Mouse (Mus musculus): Measurements from ENCODE around the gene Paxbp1. TPM values are rescaled to one million over a fixed set of nuclear protein-coding genes. Genes with fewer than 3 reads are reported as not detected.
A peak's percentile ranks its signal among the peaks of the same experiment; 100 is the strongest.

Paxbp1 gene
- total and polyA plus RNA-seq, 2 experiments from 2014 or later = 27.1 to 54.0 TPM

DNA sequence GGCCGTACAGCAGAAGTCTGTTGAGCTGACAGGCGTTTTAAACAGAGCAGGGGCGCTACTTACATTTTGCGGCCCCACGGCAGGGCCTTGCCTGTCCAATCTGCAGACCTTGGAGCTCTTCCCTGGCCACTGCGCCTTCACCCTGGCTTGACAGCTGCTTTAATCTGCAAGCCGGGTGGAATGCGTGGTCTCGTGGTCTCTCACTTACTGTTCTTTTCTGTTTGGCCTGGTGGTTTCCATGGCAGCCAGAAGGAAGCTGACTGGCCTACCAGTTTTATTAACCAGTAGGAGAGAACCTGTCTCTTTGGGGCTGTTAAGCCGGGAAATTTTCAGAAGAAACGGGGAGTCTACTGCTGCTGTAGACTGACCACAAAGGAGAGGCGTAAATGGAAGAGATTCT, 24.6 kb upstream of the Paxbp1 start:
- Histone ChIP-seq H3K27ac (ENCODE audit: low read depth, low read length) (peak overlapping the region; percentile 4; the same call in 1 of the 2 replicates), H3K9me3 (ENCODE audit: low read length) (no peaks in the 10 kb centered on the region), H3K27me3 (ENCODE audit: insufficient read depth, low read length) (no peaks in the 10 kb centered on the region), H3K4me2 (ENCODE audit: low read depth, low read length, poor library complexity, severe bottlenecking) (peak overlapping the region; percentile 34), H3K4me3 (ENCODE audit: low read depth, low read length) (no peak overlapping the region), H3K36me3 (ENCODE audit: insufficient read depth, low read length) (no peaks in the 10 kb centered on the region), H3K4me1 (ENCODE audit: insufficient read depth, low read length) (no peaks in the 10 kb centered on the region), H3K9ac (replicated peaks; ENCODE audit: low read length, poor library complexity, severe bottlenecking) (no peak overlapping the region)
- WGBS = 12% methylated on average over 12 of the region's 12 CpGs
- peak; percentile 35; the same call in 1 of the 2 replicates for ATAC-seq (ENCODE audit: low FRiP score)
- DNase-seq (ENCODE audit: low spot score) = peak; percentile 74
- TF ChIP-seq CTCF (IDR thresholded peaks at IDR 0.05) = no peak

DNA sequence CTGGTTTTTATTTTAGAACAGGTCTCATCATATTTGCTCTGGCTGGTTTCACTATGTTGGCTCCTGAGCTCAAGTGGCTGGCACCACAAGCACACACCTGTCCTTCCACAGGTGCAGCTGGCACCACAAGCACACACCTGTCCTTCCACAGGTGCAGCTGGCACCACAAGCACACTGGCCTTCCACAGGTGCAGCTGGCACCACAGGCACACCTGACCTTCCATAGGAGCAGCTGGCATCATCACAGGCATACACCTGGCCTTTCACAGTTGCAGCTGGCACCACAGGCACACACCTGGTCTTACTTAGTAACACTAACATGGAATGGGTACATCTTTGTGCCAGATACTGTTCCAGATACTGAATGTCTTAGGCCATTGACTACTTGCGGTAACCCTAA, 22.8 kb upstream of the Paxbp1 start:
- DNase-seq (ENCODE audit: low spot score) (no peak), ATAC-seq (ENCODE audit: low FRiP score) (no peak)
- H3K4me1 ChIP-seq (ENCODE audit: insufficient read depth, low read length) = no peaks in the 10 kb centered on the region
- no peak for TF ChIP-seq CTCF (IDR thresholded peaks at IDR 0.05)
- no peaks in the 10 kb centered on the region for H3K36me3 ChIP-seq (ENCODE audit: insufficient read depth, low read length)
- H3K4me2 ChIP-seq (ENCODE audit: low read depth, low read length, poor library complexity, severe bottlenecking) = no peak overlapping the region
- no peaks in the 10 kb centered on the region for H3K27me3 ChIP-seq (ENCODE audit: insufficient read depth, low read length)
- no peak overlapping the region for H3K4me3 ChIP-seq (ENCODE audit: low read depth, low read length)
- no peak overlapping the region for H3K9ac ChIP-seq (replicated peaks; ENCODE audit: low read length, poor library complexity, severe bottlenecking)
- 97% methylated on average over 1 of the region's 1 CpGs for WGBS
- H3K9me3 ChIP-seq (ENCODE audit: low read length) = no peaks in the 10 kb centered on the region
- H3K27ac ChIP-seq (ENCODE audit: low read depth, low read length) = no peak overlapping the region

DNA sequence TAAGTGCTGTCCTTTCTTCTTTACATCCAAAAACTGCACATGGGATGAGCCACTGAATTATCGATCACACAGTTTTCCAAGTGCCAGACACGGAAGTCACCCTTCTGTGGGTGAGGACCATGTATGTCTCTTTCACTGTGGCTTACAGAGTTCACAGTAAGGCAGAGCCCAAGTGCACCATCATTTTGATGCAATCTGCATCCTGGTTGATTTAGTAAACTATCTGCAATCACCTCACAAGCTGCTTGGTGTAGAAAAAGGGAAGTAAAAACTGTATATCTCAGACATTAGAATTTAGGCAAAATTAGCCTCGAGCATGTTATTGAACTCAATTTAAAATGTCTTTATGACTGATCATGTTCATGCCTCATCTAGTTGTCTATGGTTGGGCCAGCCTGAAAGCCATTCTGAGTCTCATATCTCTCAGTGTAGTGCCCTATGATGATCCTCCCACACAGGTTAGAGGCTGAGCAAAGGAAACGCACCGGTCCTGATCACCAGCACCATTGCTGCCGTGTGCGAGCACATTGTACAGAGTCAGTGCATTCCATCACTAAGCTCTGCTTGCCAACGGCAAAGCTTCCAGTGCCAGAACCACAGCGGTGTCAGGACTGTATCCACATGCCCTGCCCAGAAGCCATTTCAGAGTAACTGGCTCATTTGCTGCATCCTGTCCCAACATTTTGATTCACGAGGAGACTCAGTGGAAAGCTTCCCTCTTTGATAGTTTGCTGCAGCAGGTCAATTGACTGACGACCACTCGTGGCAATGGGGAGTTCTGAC, 20.4 kb upstream of the Paxbp1 start:
- Histone ChIP-seq H3K4me1 (ENCODE audit: insufficient read depth, low read length) (no peaks in the 10 kb centered on the region), H3K27me3 (ENCODE audit: insufficient read depth, low read length) (no peaks in the 10 kb centered on the region), H3K9me3 (ENCODE audit: low read length) (no peaks in the 10 kb centered on the region), H3K4me3 (ENCODE audit: low read depth, low read length) (no peak overlapping the region), H3K4me2 (ENCODE audit: low read depth, low read length, poor library complexity, severe bottlenecking) (no peak overlapping the region), H3K9ac (replicated peaks; ENCODE audit: low read length, poor library complexity, severe bottlenecking) (no peak overlapping the region), H3K27ac (ENCODE audit: low read depth, low read length) (no peak overlapping the region), H3K36me3 (ENCODE audit: insufficient read depth, low read length) (no peaks in the 10 kb centered on the region)
- 89% methylated on average over 12 of the region's 12 CpGs for WGBS
- no peak for DNase-seq (ENCODE audit: low spot score)
- no peak for ATAC-seq (ENCODE audit: low FRiP score)
- no peak for TF ChIP-seq CTCF (IDR thresholded peaks at IDR 0.05)

DNA sequence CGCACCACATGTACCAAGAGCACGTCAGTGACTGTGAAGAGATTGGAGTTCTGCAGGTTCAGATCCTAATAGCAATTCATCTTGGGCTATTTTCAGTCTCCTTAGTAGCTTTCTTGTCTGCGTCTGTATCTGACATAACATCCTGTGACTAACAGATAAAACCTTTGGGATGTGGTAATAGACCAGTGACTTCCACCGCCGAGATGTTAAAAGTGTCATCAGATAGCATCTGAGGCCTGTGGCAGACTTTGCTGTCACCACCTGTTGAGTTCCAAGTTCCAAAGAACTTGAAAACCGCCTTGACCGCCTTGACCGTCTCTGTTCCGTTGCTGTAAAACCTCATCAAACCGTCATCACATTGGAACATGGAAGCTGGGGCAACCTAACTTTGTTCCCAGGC, 19.4 kb upstream of the Paxbp1 start:
- no peak for ATAC-seq (ENCODE audit: low FRiP score)
- H3K9me3 ChIP-seq (ENCODE audit: low read length) = no peaks in the 10 kb centered on the region
- 91% methylated on average over 10 of the region's 10 CpGs for WGBS
- no peaks in the 10 kb centered on the region for H3K27me3 ChIP-seq (ENCODE audit: insufficient read depth, low read length)
- no peak for TF ChIP-seq CTCF (IDR thresholded peaks at IDR 0.05)
- DNase-seq (ENCODE audit: low spot score) = no peak
- no peaks in the 10 kb centered on the region for H3K36me3 ChIP-seq (ENCODE audit: insufficient read depth, low read length)
- no peak overlapping the region for H3K4me2 ChIP-seq (ENCODE audit: low read depth, low read length, poor library complexity, severe bottlenecking)
- H3K27ac ChIP-seq (ENCODE audit: low read depth, low read length) = no peak overlapping the region
- H3K4me1 ChIP-seq (ENCODE audit: insufficient read depth, low read length) = no peaks in the 10 kb centered on the region
- no peak overlapping the region for H3K4me3 ChIP-seq (ENCODE audit: low read depth, low read length)
- no peak overlapping the region for H3K9ac ChIP-seq (replicated peaks; ENCODE audit: low read length, poor library complexity, severe bottlenecking)

DNA sequence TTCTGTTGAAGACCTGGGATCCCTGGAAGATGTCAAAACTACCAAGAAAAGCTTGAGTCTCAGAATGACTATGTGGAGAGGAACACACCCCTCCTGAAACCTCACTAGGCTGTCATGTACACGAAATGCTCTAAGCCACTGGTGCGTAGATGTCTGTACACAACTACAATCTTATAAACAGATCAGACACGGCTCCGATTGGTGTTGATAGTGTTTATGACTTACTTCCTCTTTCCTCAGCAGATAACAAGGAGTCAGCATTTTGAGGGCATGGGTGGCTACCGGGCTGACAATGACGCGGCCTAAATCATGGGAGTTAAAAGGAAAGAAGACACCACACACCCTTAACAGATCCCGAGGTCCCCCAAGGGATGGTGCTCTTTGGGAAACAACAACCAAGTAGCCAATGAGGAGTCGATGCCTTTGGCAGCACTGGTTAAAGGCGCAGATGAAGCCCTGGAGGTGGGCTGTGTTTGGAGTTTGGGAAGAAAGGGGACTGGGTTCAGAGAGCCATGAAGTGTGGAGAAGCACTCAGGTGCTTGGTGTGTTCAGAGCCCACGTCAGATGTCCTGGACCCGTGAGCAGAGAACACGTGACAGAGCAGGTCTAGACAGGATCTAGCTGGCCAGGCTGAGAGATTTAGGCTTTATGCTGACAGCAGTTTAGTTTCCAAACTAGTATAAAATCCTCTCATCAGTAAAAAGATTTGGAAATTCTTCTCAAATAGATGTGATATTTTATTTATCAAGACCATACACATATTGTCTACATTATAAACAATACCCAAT, 17.4 kb upstream of the Paxbp1 start:
- no peak overlapping the region for H3K4me3 ChIP-seq (ENCODE audit: low read depth, low read length)
- H3K9me3 ChIP-seq (ENCODE audit: low read length) = no peaks in the 10 kb centered on the region
- H3K4me2 ChIP-seq (ENCODE audit: low read depth, low read length, poor library complexity, severe bottlenecking) = no peak overlapping the region
- no peak overlapping the region for H3K9ac ChIP-seq (replicated peaks; ENCODE audit: low read length, poor library complexity, severe bottlenecking)
- H3K36me3 ChIP-seq (ENCODE audit: insufficient read depth, low read length) = no peaks in the 10 kb centered on the region
- TF ChIP-seq CTCF (IDR thresholded peaks at IDR 0.05) = no peak
- WGBS = 87% methylated on average over 13 of the region's 13 CpGs
- H3K27ac ChIP-seq (ENCODE audit: low read depth, low read length) = no peak overlapping the region
- no peaks in the 10 kb centered on the region for H3K4me1 ChIP-seq (ENCODE audit: insufficient read depth, low read length)
- no peak for ATAC-seq (ENCODE audit: low FRiP score)
- H3K27me3 ChIP-seq (ENCODE audit: insufficient read depth, low read length) = no peaks in the 10 kb centered on the region
- no peak for DNase-seq (ENCODE audit: low spot score)

DNA sequence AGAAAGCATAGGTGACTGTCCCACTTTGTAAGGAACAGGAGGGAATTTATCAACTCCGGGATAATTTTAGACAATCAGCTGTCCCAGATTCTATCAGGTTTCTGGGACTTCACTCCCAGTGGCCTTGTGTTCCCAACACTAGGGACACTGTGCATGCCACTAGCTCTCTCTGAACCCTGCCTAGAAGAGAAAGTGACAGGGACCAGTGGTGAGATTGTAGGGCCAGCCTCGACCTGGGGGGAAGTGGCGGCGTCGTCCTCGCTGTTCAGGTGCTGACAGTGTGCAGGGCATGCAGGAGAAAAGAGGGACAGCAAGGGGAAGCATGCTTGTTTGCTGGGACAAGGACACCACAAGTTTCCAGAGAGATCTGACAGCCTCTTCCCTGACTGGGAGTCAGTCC, 13.4 kb upstream of the Paxbp1 start:
- ATAC-seq (ENCODE audit: low FRiP score) (no peak), DNase-seq (ENCODE audit: low spot score) (no peak)
- no peak for TF ChIP-seq CTCF (IDR thresholded peaks at IDR 0.05)
- H3K4me1 ChIP-seq (ENCODE audit: insufficient read depth, low read length) = no peaks in the 10 kb centered on the region
- no peak overlapping the region for H3K27ac ChIP-seq (ENCODE audit: low read depth, low read length)
- no peaks in the 10 kb centered on the region for H3K27me3 ChIP-seq (ENCODE audit: insufficient read depth, low read length)
- H3K9ac ChIP-seq (replicated peaks; ENCODE audit: low read length, poor library complexity, severe bottlenecking) = no peak overlapping the region
- H3K36me3 ChIP-seq (ENCODE audit: insufficient read depth, low read length) = no peaks in the 10 kb centered on the region
- no peak overlapping the region for H3K4me2 ChIP-seq (ENCODE audit: low read depth, low read length, poor library complexity, severe bottlenecking)
- H3K4me3 ChIP-seq (ENCODE audit: low read depth, low read length) = no peak overlapping the region
- WGBS = 77% methylated on average over 6 of the region's 6 CpGs
- H3K9me3 ChIP-seq (ENCODE audit: low read length) = no peaks in the 10 kb centered on the region
